Mouse (Mus musculus) cerebellum, adult (tissue): Measurements from ENCODE around the gene Slc8a1.

ENCODE experiments used
- ATAC-seq: cut with Nextera tagmentation; 2 replicates; pipeline ENCODE4 v1.9.2; 2017; ENCODE audit warnings: mild to moderate bottlenecking, moderate library complexity, mixed read lengths; ENCODE audit not compliant: insufficient number of reproducible peaks, low FRiP score, low TSS enrichment

Slc8a1 gene

GRCm38 (mm10) chr17:81455269-81455668 lies 282.9 kb downstream of the Slc8a1 start:
- no peak for ATAC-seq

- no peak for ATAC-seq
Observed at GRCm38 (mm10) chr17:81441463-81441862, 296.7 kb downstream of the Slc8a1 start, which contains the start of gene Gm11096. Gene Gm11096 (plus strand): TSS chr17:81441763.

DNA sequence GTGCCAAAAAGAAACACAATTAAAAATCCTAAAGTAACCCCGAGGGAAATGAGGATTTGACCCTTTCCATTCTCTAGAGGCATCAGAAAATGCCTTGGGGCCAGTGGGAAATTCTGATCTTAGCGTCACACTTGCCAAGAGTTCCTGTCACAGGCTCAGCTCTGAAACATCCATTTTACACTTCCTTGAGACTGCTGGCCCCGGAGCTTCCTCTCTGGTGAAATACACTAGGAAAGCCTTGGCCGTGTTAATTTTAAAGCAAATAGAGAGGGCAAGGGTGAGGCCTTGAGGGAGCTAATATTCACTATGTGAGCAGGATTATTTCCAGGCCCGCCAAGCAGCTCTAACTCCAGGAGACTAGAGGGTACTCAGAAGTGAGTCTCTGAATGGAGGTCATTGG lies 305.0 kb downstream of the Slc8a1 start:
- no peak for ATAC-seq

DNA sequence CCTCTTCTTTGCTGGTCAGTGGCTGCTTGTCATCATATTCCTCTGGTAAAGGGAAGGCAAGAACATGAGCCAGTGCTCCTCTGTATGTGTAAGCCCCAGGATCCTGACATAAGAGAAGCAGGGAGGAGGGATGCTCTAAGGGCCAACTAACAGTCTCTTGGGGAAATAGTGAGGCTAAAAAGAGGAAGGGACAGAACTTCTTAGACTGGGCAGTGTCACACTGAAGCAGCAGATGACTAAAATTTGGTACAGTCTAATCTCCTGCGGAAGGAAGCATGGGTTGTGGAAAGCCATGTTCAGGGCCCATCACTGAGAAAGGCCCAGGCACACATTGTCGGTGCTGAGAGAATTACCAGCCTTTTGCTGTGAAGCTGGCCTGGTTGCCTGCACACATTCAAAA lies 305.4 kb downstream of the Slc8a1 start:
- ATAC-seq = no peak

DNA sequence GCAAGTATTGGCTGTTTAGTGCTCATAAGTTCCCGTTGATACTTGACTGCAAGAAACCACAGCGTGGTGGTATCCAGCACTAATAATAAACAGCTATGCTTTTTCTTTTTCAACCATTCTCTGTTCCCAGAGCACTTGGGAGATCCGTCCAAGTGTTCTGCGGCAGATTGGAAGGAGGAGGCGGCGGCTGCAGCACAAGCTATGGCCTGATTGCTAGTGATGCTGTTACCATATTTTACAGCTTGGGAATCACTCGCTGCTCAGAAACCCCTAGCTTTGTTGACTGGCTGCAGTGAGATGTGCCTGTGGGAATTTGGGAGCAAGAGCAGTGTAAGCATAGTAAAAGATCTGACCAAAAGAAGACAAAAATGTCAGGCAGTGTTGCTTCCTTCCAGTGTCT lies 310.9 kb downstream of the Slc8a1 start:
- no peak for ATAC-seq

DNA sequence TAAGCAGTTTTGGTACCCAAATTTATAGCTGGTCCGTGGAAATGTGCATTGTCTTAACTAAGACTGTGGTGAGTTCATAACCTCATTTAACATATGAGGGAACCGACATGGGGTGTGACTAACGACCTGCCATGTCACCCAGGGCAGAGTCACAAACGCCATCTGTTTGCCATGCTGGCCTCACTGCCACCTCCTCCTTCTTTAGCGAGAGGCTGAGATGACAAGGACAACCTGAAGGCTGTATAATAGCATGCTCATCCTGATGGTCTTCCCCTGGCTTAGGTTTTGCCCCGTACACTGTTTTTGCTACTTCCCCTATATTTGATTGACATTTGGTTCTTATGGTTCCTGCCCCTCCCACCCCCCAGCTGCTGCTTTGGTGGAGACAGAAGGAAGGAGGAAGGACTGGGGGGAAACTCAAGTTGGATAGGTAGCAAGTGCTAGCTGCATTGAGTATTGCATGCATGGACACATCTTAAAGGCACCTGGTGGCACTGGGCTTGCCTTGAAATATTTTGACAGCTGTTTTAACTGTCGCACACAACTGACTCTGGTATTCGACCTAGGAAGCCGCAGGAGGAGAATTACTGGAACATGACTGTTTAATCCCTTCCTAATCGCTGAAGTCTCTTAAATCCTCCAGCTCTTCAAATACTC lies 313.8 kb downstream of the Slc8a1 start:
- peak; percentile 62; the same call in 1 of the 2 replicates for ATAC-seq

DNA sequence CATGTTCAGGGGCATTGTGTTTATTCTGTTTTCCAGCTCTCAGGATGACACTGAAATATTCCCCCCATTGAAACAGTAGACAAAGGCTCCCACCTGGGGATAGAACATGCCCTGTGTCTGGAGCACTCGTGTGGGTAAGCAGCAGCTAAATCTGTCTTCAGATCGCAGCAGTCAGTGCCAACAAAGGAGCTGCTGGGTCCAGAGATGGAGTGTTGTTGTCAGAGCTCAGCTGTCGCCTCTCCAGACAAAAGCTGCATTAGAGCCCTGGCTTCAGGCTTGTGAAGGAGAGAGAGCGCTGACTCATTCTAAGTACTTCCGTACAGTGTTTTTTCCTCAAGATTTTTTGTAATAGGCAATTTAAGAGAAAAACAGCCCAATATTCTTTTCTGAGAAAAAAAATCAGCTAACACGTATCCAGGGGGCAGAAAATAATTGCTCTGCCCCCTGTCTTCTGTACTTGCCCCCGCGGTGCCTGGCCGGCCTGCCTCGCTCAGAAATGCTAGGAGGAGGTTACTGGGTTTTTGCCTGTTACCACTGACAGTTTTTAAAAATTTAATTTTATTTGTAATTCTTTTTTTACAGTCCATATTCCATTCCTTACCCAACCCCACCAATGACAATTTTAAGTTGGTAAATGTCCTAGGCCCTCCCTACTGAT lies 318.2 kb downstream of the Slc8a1 start:
- peak; percentile 54; the same call in 1 of the 2 replicates for ATAC-seq

DNA sequence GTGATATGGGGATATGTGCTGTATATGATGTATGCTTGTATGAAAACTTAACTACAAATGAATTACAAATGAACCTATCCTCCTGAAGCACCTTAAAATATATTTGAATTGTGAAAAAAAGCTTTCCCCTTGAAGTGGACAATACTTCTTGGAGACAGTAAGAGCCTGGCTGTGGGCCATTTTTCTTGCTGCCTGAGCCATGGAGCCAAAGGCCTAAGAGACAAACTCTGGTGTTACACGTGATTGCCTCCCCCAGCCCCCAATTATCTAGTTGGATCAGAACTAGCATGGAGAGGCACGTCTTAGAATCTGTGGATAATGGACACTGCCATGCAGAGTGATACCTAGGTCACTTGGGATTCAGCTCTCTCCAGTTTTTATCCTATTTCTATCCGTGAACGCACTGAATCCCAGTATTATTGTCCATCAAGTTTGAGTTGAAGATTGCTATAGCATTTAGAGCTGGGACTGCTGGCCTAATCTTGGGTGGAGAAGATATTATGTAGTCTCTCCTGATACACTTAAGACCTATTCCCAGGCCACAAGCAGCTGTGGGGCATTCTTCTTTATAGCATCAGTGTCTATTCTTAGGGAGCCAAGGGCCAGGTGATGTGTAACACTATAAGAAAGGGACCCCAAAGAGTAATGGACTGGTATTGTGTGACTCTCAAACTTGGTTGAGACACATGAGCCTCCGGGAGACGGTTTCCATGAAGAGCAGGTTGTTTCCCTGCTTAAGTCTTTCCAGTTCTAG lies 321.6 kb downstream of the Slc8a1 start:
- ATAC-seq = no peak

DNA sequence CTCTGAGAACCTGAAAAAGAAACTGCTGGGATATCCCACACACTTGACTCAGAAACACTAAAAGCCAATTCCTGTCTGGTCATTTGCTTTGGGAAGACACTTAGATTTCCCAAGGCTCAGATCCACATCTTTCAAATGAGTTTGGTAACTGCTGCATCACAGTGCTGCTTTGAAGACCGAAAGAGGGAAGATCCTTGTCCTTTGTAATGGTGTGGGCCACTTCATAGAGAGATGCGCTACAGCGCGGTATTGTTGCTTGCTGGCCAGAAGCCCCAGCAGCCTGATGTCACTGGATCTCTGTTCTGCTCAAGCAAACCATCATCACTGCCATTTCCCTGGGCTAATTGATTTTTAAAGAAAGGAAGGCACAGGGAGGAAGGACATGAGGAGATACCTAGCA lies 325.4 kb downstream of the Slc8a1 start:
- no peak for ATAC-seq

DNA sequence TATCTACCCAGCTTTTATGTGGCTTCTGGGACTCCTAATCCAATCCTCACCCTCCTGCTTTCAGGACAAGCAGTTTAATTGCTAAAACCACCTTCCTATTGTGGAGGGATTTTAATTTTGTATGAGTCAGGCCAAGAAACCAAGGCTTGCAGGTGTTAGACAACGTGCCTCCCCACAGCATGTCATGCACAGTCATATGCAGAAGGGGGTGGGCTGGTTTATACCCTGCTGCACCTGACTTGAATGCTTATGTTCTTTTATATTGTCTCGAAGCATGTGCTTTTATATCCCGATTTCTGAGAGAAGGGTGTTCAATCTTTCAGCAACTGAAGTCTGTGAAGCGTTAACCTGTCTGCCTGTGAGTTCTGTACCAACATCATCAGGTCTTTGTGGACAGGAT lies 334.0 kb downstream of the Slc8a1 start:
- ATAC-seq = no peak

DNA sequence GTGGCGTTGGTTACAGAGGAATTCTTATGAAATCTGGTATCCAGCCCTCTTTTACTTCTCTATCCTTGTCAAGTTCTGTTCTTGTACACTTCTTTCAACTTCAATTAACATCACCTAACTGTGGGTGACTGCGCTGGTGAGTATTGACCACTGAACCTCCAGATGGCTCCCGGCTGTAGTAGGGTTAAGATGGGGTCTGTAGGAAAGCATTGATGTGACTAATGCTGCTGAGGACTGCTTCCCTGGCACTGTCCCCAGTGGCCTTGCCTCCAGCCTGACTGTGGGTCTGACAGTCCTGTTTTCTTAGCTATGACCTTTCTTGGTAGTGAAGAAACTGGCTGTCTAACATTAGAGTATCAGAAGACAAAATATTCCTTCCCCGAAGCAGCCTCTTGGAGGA lies 335.1 kb downstream of the Slc8a1 start:
- peak; percentile 36; the same call in 1 of the 2 replicates for ATAC-seq

DNA sequence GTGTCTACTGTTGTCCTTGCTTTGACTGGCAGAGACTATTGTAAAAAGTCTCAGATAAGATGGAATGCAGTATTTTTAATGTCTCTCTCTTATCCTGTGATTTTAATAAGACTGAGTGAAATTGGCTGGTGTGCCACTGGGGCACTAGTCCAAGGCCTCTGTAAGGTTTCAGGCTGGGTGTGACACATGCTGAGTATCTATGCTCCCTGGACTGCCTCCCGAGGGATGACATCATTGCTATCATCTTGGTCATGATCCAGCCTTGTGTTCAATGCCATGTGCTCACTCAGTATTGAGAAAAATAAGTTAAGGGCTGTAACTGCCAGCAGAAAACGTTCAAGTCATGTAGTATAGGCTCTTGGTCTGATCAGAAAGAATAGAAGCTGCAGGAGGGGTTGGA lies 335.5 kb downstream of the Slc8a1 start:
- ATAC-seq = peak; percentile 40

GRCm38 (mm10) chr17:81400377-81400776 lies 337.8 kb downstream of the Slc8a1 start:
- no peak for ATAC-seq

DNA sequence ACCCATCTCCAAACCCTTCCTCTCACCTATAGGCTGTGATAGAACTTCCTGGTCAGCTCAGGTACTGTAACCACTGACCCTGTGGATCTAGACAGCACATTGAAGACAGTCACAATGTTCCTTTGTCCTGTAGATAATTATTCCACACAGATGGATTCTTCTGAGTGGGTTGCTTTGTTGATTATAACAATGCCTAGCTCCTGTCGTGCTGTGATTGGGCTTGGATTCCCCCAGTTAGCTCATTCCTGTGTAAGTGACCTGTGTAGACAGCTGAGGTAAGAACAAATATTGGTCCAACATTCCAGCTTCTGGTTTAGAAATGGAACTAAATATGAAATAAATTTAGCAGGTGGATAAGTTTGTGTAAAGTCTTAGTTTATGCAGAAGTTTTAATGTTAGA lies 340.7 kb downstream of the Slc8a1 start:
- ATAC-seq = no peak

- ATAC-seq = no peak
Observed at GRCm38 (mm10) chr17:81394124-81394523, 344.1 kb downstream of the Slc8a1 start.

- ATAC-seq = no peak
Observed at GRCm38 (mm10) chr17:81393040-81393439, 345.1 kb downstream of the Slc8a1 start.

DNA sequence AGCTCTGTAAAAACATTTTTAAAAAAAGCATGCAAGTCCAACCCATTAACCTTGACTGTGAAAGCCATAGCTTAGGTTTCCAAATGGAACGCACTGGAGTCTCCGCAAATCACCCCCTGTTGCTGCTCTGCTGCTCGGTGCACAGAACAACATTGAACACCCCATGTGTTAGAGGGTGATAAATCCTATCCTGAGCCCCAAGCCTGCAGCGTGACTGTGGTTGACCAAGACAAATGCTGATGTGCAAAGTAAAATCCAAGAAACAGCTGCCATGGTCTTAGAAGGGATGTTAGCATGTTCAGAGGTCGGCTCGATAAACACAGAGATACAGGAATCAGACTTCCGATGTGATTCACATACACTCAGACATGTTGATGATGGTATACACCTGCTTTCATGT lies 346.7 kb downstream of the Slc8a1 start:
- no peak for ATAC-seq

GRCm38 (mm10) chr17:81390790-81391189 lies 347.4 kb downstream of the Slc8a1 start:
- peak; percentile 51; the same call in 1 of the 2 replicates for ATAC-seq

DNA sequence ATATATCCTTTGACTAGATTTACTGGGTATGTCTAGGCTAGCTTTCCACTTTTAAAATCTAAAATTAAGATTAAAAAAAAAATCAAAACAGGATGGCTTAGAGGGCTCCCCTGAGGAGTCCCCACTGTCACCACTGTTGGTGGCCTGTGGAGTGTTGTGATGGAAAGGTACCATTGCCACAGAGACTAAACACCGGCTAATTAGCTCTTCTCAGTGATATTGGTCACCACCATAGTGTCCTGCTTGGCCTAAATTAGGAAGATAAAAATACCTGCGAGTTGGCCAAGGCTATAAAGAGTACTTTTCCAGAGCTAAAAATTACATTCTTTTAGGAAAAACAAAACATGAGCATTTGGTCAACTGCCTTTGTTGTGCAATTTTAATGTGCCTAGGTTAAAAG lies 352.1 kb downstream of the Slc8a1 start:
- ATAC-seq = 0 out of 2 replicates have a peak, but pooled peaks have one; percentile 61

DNA sequence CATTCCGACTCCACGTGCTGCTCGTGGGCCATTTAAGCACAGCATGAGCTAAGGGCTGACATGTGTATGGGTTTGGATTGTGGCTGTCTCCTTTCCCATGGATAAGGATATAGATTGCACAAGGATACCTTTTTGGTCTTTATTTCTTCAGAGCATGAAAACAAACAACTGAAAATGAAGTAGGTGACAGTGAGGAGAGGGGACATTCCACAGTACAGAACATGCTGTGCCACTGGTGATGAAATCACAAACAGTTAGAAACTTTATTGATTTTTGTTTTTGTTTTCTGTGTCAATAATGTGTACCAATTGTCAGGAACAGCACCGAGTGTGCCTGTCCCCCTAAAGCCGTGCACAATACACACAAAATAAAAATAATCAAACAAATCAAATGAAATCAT lies 352.7 kb downstream of the Slc8a1 start:
- no peak for ATAC-seq

DNA sequence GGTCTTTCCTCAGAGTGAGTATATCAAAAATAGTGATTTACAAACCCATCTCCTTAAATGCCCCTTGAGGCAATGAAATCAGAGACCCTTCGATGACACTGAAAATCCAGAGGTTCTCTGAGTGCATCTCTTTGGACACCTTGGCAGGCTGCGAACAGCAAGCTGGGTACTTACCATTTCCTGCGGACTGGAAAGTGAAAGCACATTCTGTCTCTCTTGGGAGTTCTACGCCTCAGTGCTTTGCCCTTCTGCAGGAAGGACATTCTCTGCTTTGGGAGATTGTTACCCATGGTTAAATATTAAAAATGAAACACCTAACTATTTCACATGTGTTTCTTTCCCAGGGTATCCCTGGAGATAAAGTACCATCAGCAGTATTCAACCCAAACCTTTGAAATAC lies 354.7 kb downstream of the Slc8a1 start:
- no peak for ATAC-seq
